Mouse (Mus musculus): ENCODE data around the gene Gfy. TPM values are rescaled to one million over a fixed set of nuclear protein-coding genes. Genes with fewer than 3 reads are reported as not detected.

Gene Gfy
- polyA plus RNA-seq, 1 experiment from 2014 or later = not detected

DNA sequence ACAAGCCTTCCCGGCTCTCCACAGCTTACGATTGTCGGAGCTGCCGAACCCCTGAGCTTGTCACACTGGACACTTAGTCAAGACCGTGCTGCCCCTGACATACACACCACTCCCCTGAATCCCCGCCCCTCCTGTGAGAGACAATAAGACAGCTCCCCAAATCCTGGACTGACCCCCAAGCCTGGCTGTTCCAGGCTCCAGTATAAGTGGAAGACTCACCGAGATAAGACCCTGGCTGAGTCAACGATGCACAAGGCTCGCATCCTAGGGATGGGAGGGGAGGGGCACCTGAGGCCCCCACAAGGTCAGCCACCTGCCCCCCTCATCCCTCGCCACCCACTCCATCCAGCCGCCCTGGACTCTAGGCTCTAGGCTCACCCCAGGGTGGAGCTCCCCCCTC lies 47.5 kb downstream of the Gfy start:
- Histone ChIP-seq H3K4me1 (ENCODE audit: insufficient read depth, low read depth, low read length) (peaks cover 12% of the 10 kb centered on the region; the same call in 1 of the 2 replicates), H3K4me3 (ENCODE audit: low read depth, low read length) (no peak overlapping the region), H3K27me3 (replicated peaks; ENCODE audit: insufficient read depth, low read length) (no peaks in the 10 kb centered on the region), H3K9me3 (ENCODE audit: low read length) (no peaks in the 10 kb centered on the region), H3K9ac (replicated peaks; ENCODE audit: low read depth) (no peak overlapping the region), H3K27ac (ENCODE audit: low read length) (no peak overlapping the region), H3K36me3 (ENCODE audit: insufficient read depth, low read length) (0 out of 2 replicates have a peak, but pooled peaks cover 3% of the 10 kb centered on the region), H3K4me2 (replicated peaks; ENCODE audit: low read depth, low read length) (no peak overlapping the region)
- DNase-seq (ENCODE audit: low spot score) = no peak
- ATAC-seq = no peak
- WGBS = 63% methylated on average over 11 of the region's 11 CpGs
- TF ChIP-seq CTCF (IDR thresholded peaks at IDR 0.05) (no peak), EP300 (IDR thresholded peaks at IDR 0.05) (no peak)

DNA sequence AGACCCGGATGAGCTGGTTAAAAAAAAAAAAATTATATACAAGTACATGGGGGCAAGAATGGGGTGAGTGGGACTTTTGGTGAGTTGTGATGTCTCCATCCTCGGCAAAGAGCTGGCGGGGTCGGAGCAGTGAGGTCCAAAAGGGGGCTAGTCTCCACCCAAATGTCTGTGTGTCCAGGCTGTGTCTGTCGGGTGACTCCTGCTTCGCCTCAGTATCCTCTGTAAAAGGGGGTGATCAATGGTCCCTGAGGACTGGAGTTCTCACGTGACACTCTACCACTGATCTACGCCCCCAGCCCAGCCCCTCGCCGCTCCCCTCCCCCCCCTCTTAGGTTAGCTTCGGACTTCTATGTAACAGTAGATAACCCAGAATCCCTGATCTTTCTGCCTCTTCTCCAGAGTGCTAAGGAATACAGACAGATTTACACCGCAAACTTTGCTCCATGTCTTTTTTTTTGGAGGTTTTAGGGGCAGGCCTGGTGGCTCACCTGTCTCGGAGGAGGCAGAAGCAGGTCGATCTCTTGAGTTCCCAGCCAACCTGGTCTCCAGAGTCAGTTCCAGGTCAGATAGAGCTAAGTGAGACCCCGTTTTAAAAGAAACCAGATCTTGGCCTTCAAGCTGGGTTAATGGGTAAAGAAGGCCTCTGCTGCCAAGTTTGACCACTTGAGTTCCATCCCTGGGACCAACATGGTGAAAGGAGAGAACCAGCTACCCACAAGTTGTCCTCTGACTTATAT lies 49.4 kb downstream of the Gfy start:
- peaks cover 8% of the 10 kb centered on the region; the same call in 1 of the 2 replicates for H3K4me1 ChIP-seq (ENCODE audit: insufficient read depth, low read depth, low read length)
- 0 out of 2 replicates have a peak overlapping the region, but pooled peaks have one; percentile 67 for H3K27ac ChIP-seq (ENCODE audit: low read length)
- 55% methylated on average over 15 of the region's 15 CpGs for WGBS
- H3K4me3 ChIP-seq (ENCODE audit: low read depth, low read length) = no peak overlapping the region
- H3K9ac ChIP-seq (replicated peaks; ENCODE audit: low read depth) = no peak overlapping the region
- peak overlapping the region; percentile 71 for H3K4me2 ChIP-seq (replicated peaks; ENCODE audit: low read depth, low read length)
- DNase-seq (ENCODE audit: low spot score) (no peak), ATAC-seq (no peak)
- 0 out of 2 replicates have a peak, but pooled peaks cover 17% of the 10 kb centered on the region for H3K36me3 ChIP-seq (ENCODE audit: insufficient read depth, low read length)
- TF ChIP-seq EP300 (IDR thresholded peaks at IDR 0.05) = no peak
- no peak for TF ChIP-seq CTCF (IDR thresholded peaks at IDR 0.05)
- no peaks in the 10 kb centered on the region for H3K9me3 ChIP-seq (ENCODE audit: low read length)
- no peaks in the 10 kb centered on the region for H3K27me3 ChIP-seq (replicated peaks; ENCODE audit: insufficient read depth, low read length)

DNA sequence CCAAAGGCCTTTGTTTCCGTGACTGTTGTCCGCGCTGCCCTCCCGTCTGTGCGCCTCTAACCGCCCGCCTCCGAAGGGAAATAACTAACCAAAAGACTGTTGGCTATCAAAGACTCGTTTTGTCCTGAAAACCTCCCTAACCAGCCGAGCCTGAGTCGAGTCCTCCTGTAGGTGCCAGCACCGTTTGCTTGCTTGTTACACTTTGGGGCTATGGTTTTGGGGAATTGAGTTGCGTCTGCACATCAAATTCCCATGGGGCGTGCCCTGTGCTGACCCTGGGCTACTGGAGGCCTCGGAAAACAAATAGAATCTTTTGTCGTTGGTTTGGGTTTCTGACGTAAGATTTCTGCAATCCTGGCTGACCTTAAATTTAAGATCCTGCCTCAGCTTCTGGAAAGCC lies 50.1 kb downstream of the Gfy start:
- no peak for DNase-seq (ENCODE audit: low spot score)
- H3K4me2 ChIP-seq (replicated peaks; ENCODE audit: low read depth, low read length) = peak overlapping the region; percentile 71
- no peaks in the 10 kb centered on the region for H3K9me3 ChIP-seq (ENCODE audit: low read length)
- under 1% methylated on average over 17 of the region's 17 CpGs for WGBS
- peak overlapping the region; percentile 23; the same call in 1 of the 2 replicates for H3K9ac ChIP-seq (replicated peaks; ENCODE audit: low read depth)
- no peaks in the 10 kb centered on the region for H3K27me3 ChIP-seq (replicated peaks; ENCODE audit: insufficient read depth, low read length)
- H3K4me1 ChIP-seq (ENCODE audit: insufficient read depth, low read depth, low read length) = peaks cover 8% of the 10 kb centered on the region; the same call in 1 of the 2 replicates
- TF ChIP-seq CTCF (IDR thresholded peaks at IDR 0.05) (no peak), EP300 (IDR thresholded peaks at IDR 0.05) (no peak)
- 0 out of 2 replicates have a peak, but pooled peaks cover 17% of the 10 kb centered on the region for H3K36me3 ChIP-seq (ENCODE audit: insufficient read depth, low read length)
- H3K27ac ChIP-seq (ENCODE audit: low read length) = peak overlapping the region; percentile 67
- H3K4me3 ChIP-seq (ENCODE audit: low read depth, low read length) = peak overlapping the region; percentile 42
- peak; percentile 0; the same call in 1 of the 2 replicates for ATAC-seq

DNA sequence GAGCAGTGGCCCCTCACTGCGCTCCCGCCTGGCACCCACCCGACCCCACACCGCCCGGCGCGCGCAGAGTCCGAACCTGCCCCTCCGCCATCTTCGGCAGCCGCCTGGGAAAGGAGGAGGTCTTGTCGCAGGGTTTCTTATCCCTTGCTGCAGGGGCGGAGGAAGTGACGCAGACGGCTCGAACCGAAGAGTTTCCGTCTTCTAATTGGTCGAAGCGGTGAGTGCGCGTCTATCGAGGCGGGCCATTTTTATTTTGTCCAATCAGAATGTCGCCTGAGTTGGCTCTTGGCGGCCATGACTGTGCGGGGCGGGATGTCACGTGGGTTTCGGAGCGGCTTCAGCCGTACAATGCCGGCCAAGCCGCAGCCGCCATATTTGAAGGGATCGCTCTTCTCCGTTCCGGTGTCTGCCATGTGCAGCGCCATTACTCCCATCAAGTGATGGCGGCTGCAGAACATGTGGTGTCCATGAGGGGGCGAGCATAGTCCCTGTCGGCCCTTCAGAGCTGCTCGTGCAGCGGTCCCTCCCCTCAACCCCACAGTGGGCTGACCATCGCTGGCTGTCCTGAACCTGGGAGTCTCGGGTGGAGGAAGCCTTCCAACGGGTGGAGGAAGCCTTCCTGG lies 50.6 kb downstream of the Gfy start, which contains the start of gene Rpl13a:
Gene Rpl13a (minus strand): TSS at position 138 of the 623 bp plus-strand sequence.
- TF ChIP-seq EP300 (IDR thresholded peaks at IDR 0.05) = peak; percentile 57
- peak; percentile 92 for TF ChIP-seq CTCF (IDR thresholded peaks at IDR 0.05)
- Histone ChIP-seq H3K27ac (ENCODE audit: low read length) (peak within 1 kb of the TSS; percentile 77), H3K4me2 (replicated peaks; ENCODE audit: low read depth, low read length) (peak within 1 kb of the TSS; percentile 71), H3K9me3 (ENCODE audit: low read length) (no peaks in the 10 kb centered on the region), H3K36me3 (ENCODE audit: insufficient read depth, low read length) (0 out of 2 replicates have a peak, but pooled peaks cover 17% of the 10 kb centered on the region), H3K27me3 (replicated peaks; ENCODE audit: insufficient read depth, low read length) (no peaks in the 10 kb centered on the region), H3K9ac (replicated peaks; ENCODE audit: low read depth) (peak within 1 kb of the TSS; percentile 92), H3K4me3 (ENCODE audit: low read depth, low read length) (peak within 1 kb of the TSS; percentile 81), H3K4me1 (ENCODE audit: insufficient read depth, low read depth, low read length) (peaks cover 8% of the 10 kb centered on the region; the same call in 1 of the 2 replicates)
- ATAC-seq = peak; percentile 92
- DNase-seq (ENCODE audit: low spot score) = peak; percentile 99
- WGBS = under 1% methylated on average over 48 of the region's 48 CpGs

DNA sequence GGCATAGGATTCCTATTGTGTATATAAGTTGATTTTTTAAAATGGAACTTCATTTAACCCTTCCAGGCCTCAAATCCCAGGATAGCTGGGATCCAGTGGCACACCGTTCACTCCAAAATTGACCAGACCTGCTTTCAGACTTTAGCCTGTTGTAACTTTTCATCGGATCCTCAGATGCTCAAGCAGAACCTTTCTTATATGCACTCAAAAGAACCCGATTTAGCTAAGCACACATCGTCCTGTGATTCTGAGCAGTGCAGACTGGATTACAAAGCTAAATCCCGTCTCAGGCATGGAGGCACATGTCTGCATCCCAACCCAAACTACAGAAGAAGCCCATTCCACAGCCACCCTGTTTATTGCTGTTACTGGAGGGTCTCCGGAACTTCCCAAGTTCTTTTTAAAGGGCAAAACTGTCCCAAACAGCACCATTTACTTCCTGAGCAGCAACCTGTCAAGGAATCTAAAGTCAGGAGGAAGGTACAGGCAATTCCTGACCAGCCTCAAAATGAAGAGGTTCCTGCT lies 51.6 kb downstream of the Gfy start:
- ATAC-seq (no peak), DNase-seq (ENCODE audit: low spot score) (no peak)
- TF ChIP-seq EP300 (IDR thresholded peaks at IDR 0.05) = no peak
- no peak for TF ChIP-seq CTCF (IDR thresholded peaks at IDR 0.05)
- H3K4me1 ChIP-seq (ENCODE audit: insufficient read depth, low read depth, low read length) = peaks cover 11% of the 10 kb centered on the region; the same call in 1 of the 2 replicates
- H3K27me3 ChIP-seq (replicated peaks; ENCODE audit: insufficient read depth, low read length) = no peaks in the 10 kb centered on the region
- H3K27ac ChIP-seq (ENCODE audit: low read length) = peak overlapping the region; percentile 77
- no peaks in the 10 kb centered on the region for H3K9me3 ChIP-seq (ENCODE audit: low read length)
- peak overlapping the region; percentile 69 for H3K4me2 ChIP-seq (replicated peaks; ENCODE audit: low read depth, low read length)
- peak overlapping the region; percentile 92 for H3K9ac ChIP-seq (replicated peaks; ENCODE audit: low read depth)
- 0 out of 2 replicates have a peak, but pooled peaks cover 17% of the 10 kb centered on the region for H3K36me3 ChIP-seq (ENCODE audit: insufficient read depth, low read length)
- 2% methylated on average over 6 of the region's 6 CpGs for WGBS
- peak overlapping the region; percentile 81 for H3K4me3 ChIP-seq (ENCODE audit: low read depth, low read length)

Data from lung, postnatal 0 days (tissue).